Mouse (Mus musculus): ENCODE measurements at regions not wholly inside any gene's neighbourhood (a gene's known extent, or its start where the extent isn't known, plus 50 kb on each side); places are given as distances from the start of the nearest gene placed in this dataset.
"Not testable (repeated sequence)": the region's sequence is repeated elsewhere in the genome, so short reads cannot be mapped to it uniquely, and the experiment has no call there.

- not testable (repeated sequence) for TF ChIP-seq CTCF (conservative IDR thresholded peaks at IDR 0.05; ENCODE audit: low read length); POU5F1 (IDR thresholded peaks at IDR 0.05; ENCODE audit: borderline replicate concordance, low read length); NANOG (IDR thresholded peaks at IDR 0.05; ENCODE audit: borderline replicate concordance, low read length)
These were observed 94.3 kb upstream of the Ctso start for GRCm38 (mm10) chr3:81838121-81838520.

Data from E14TG2a.4 (cell line).